Mouse (Mus musculus) liver, postnatal 0 days (tissue): ENCODE results near the gene Ptges2.

Experiments
- CTCF ChIP-seq: sonication (generic); IDR thresholded peaks from 2 replicates; pipeline ENCODE4 v1.5.1; 2016; ENCODE audit warnings: antibody characterized with exemption, low read depth
- EP300 ChIP-seq: IDR thresholded peaks from 2 replicates; pipeline ENCODE4 v1.6.1; 2016; ENCODE audit warnings: antibody characterized with exemption, low read depth, mild to moderate bottlenecking

GRCm38 (mm10) chr2:32358381-32358780, 37.3 kb upstream of the Ptges2 start:
- TF ChIP-seq CTCF = no peak
- TF ChIP-seq EP300 = no peak
